Mouse (Mus musculus): ENCODE measurements around the gene Osbpl5. TPM values are rescaled to one million over a fixed set of nuclear protein-coding genes. Genes with fewer than 3 reads are reported as not detected.
A peak's percentile ranks its signal among the peaks of the same experiment; 100 is the strongest.

Gene Osbpl5
- 8.2 and 13.0 TPM in 2 replicates for polyA plus RNA-seq (2011; ENCODE audit: insufficient read depth, insufficient read length, low read depth, missing spikeins)

DNA sequence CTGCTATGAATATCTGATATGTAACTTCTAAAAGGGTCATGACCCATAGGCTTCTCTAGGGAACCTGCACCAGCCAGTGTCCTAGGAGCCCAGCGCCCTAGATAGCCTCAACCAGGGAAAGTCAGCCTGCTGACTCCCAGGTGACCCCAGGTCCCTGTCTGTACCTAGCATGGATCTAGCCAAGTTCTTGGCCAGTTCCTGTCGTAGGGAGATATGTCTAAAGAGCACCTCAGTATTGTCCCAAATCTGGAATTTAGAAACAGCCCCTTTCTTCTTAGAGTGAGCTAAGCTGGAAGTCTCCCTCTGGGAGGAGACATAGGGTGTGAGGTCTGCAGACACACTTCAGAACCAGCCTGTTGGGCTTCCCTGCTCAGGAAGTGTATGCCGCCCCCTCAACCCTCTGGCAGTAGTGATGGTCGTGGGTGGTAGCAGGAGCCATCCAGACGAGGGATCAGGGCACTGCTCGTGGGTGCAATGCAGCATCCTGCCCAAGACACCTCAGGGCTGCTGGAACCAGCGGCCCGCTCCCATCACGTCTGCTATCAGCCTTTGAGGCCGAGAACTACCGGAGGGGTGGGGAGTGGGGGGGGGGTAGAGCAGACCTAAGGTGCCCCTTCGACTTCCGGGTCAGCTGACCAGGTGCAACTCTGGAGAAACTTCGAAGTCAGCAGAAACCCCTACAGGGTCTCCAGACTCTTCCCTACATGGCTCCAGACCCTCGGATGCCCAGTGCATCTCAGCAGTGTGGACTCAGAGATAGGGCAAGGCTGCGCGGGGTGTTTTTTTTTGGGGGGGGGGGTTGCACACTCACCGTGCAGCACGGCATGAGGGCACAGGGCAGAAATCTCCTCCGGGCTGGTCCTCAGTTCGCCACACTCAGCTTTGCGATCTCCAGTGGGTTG, at the start of gene Osbpl5:
Osbpl5 (minus strand) TSS at position 861 of the 902 bp plus-strand sequence.
- TF ChIP-seq POLR2A (IDR thresholded peaks at IDR 0.05; ENCODE audit: insufficient read depth, low read length) (no peak), EP300 (IDR thresholded peaks at IDR 0.05; ENCODE audit: insufficient read depth, low read depth, low read length) (no peak)
- Histone ChIP-seq H3K9ac (ENCODE audit: low read depth, poor library complexity, severe bottlenecking) (no peak within 1 kb of the TSS), H3K4me3 (ENCODE audit: low read depth, low read length) (peak within 1 kb of the TSS; percentile 32), H3K27me3 (ENCODE audit: control insufficient read depth, insufficient read depth, low read length, poor library complexity, severe bottlenecking) (no peaks in the 10 kb centered on the region), H3K36me3 (ENCODE audit: control insufficient read depth, insufficient read depth, low read length, poor library complexity, severe bottlenecking) (no peaks in the 10 kb centered on the region), H3K9me3 (replicated peaks; ENCODE audit: control insufficient read depth, insufficient read depth, low read length, poor library complexity, severe bottlenecking) (no peaks in the 10 kb centered on the region), H3K4me1 (ENCODE audit: control insufficient read depth, insufficient read depth, low read length) (no peaks in the 10 kb centered on the region), H3K27ac (ENCODE audit: insufficient read depth, low read length) (no peak within 1 kb of the TSS)

DNA sequence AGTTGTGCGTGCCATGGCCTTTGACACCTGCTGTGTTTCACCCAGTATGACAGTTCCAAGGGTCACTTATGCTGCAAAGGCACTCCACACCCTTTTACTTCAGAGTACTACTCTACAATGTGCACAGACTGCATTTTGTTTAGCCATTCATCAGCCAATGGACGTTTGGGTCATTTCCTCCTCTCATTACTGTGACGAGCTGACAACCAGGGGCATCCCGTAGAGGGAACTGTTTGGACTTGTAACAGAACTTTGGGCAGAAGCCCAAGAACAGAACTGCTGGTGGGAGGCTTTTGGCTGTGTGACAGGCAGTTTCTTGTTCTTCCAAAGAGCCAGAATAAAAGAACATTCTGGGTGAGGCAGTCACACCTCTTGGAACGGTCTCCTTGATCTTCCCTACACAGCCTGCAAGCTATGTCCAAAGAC, 48.4 kb upstream of the Osbpl5 start:
- no peak overlapping the region for H3K4me3 ChIP-seq (ENCODE audit: low read depth, low read length)
- 0 out of 2 replicates have a peak, but pooled peaks cover 2% of the 10 kb centered on the region for H3K36me3 ChIP-seq (ENCODE audit: control insufficient read depth, insufficient read depth, low read length, poor library complexity, severe bottlenecking)
- no peaks in the 10 kb centered on the region for H3K4me1 ChIP-seq (ENCODE audit: control insufficient read depth, insufficient read depth, low read length)
- TF ChIP-seq CTCF (IDR thresholded peaks at IDR 0.05; ENCODE audit: low read depth, low read length) (no peak), EP300 (IDR thresholded peaks at IDR 0.05; ENCODE audit: insufficient read depth, low read depth, low read length) (no peak), POLR2A (IDR thresholded peaks at IDR 0.05; ENCODE audit: insufficient read depth, low read length) (no peak)
- no peak overlapping the region for H3K9ac ChIP-seq (ENCODE audit: low read depth, poor library complexity, severe bottlenecking)
- H3K27ac ChIP-seq (ENCODE audit: insufficient read depth, low read length): no peak overlapping the region
- H3K9me3 ChIP-seq (replicated peaks; ENCODE audit: control insufficient read depth, insufficient read depth, low read length, poor library complexity, severe bottlenecking): no peaks in the 10 kb centered on the region
- no peaks in the 10 kb centered on the region for H3K27me3 ChIP-seq (ENCODE audit: control insufficient read depth, insufficient read depth, low read length, poor library complexity, severe bottlenecking)

DNA sequence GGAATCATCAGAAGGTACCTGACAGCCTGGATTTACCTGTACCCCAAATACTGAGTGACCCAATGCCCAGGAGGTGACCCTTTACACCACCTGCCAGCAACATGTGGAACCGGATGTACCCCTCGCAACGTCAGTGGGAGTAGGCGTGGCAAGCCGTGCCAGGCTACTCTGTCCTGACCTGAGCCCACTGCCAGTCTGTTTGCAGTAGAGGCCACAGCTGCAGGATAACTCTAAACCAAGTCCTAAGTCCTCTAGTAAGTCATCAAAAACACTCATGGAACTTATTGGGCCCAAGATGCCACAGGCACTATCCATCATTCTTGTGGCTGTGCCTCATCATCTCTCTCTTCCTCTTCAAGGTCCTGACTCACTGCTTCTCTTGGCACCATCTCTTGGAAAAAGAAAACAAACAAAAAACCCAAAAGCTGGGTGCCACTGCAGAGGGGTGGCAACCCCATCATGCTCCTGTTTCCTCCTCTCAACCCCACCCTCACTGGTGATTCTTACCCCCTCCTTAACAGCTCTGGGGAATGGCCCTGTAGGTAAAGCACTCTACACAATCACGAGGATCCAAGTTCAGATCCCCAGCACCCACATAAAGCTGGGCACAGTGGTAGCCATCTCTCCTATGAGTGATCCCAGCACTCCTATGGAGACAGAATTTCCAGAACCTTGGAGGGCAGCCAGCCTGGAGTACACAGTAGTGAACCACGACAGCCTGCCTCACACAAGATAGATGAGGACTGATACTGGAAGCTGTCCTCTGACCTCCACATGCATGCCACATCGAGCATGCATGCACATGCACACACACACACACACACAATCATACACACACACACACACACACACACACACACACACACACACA, 44.6 kb upstream of the Osbpl5 start:
- Histone ChIP-seq H3K27me3 (ENCODE audit: control insufficient read depth, insufficient read depth, low read length, poor library complexity, severe bottlenecking) (no peaks in the 10 kb centered on the region), H3K9me3 (replicated peaks; ENCODE audit: control insufficient read depth, insufficient read depth, low read length, poor library complexity, severe bottlenecking) (no peaks in the 10 kb centered on the region), H3K36me3 (ENCODE audit: control insufficient read depth, insufficient read depth, low read length, poor library complexity, severe bottlenecking) (peaks cover 8% of the 10 kb centered on the region; the same call in 1 of the 2 replicates), H3K4me3 (ENCODE audit: low read depth, low read length) (no peak overlapping the region), H3K4me1 (ENCODE audit: control insufficient read depth, insufficient read depth, low read length) (no peaks in the 10 kb centered on the region), H3K9ac (ENCODE audit: low read depth, poor library complexity, severe bottlenecking) (no peak overlapping the region), H3K27ac (ENCODE audit: insufficient read depth, low read length) (no peak overlapping the region)
- TF ChIP-seq POLR2A (IDR thresholded peaks at IDR 0.05; ENCODE audit: insufficient read depth, low read length): no peak

DNA sequence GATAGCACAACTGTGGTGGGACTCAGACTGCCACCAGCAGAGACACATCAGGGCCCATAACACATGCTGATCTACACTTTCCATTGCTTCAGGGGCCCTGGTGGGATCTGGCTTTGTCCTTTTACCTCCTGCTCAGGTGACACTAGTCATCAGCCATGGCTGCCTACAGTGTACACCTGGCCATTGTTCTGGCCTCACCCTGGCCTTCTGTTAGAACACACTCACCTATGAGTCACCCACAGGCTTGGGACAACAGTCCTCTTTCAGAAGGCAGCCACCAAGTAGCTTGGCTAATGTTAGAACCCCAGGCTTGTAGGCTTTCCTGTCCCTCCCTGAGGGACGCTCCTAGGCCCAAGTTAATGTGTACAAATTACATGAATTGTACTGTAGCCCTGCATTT, 44.0 kb upstream of the Osbpl5 start:
- H3K4me3 ChIP-seq (ENCODE audit: low read depth, low read length): no peak overlapping the region
- no peaks in the 10 kb centered on the region for H3K27me3 ChIP-seq (ENCODE audit: control insufficient read depth, insufficient read depth, low read length, poor library complexity, severe bottlenecking)
- no peaks in the 10 kb centered on the region for H3K4me1 ChIP-seq (ENCODE audit: control insufficient read depth, insufficient read depth, low read length)
- H3K36me3 ChIP-seq (ENCODE audit: control insufficient read depth, insufficient read depth, low read length, poor library complexity, severe bottlenecking): peaks cover 8% of the 10 kb centered on the region; the same call in 1 of the 2 replicates
- TF ChIP-seq CTCF (IDR thresholded peaks at IDR 0.05; ENCODE audit: low read depth, low read length) (no peak), POLR2A (IDR thresholded peaks at IDR 0.05; ENCODE audit: insufficient read depth, low read length) (no peak), EP300 (IDR thresholded peaks at IDR 0.05; ENCODE audit: insufficient read depth, low read depth, low read length) (no peak)
- H3K27ac ChIP-seq (ENCODE audit: insufficient read depth, low read length): no peak overlapping the region
- no peak overlapping the region for H3K9ac ChIP-seq (ENCODE audit: low read depth, poor library complexity, severe bottlenecking)
- no peaks in the 10 kb centered on the region for H3K9me3 ChIP-seq (replicated peaks; ENCODE audit: control insufficient read depth, insufficient read depth, low read length, poor library complexity, severe bottlenecking)

DNA sequence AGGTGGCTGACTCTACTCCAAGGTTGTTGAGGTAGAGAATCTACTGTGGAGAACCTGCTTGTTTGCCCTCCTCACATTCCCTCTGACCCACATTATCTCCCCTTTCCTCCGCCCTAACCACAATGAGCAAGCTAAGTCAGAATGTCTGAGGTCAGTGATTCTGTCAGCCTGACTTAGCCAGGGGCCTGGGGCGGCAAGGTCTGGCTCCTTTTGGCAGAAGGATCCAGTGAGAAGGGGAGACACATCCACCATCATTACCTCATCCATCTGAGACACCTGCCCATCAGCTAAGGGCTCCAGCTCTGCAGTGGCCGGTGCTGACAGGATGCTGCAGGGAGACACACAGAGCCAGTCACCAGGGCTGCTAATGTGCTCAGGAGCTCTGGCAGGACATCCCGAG, 42.0 kb upstream of the Osbpl5 start:
- Histone ChIP-seq H3K4me3 (ENCODE audit: low read depth, low read length) (no peak overlapping the region), H3K27ac (ENCODE audit: insufficient read depth, low read length) (no peak overlapping the region), H3K9ac (ENCODE audit: low read depth, poor library complexity, severe bottlenecking) (no peak overlapping the region), H3K4me1 (ENCODE audit: control insufficient read depth, insufficient read depth, low read length) (no peaks in the 10 kb centered on the region), H3K9me3 (replicated peaks; ENCODE audit: control insufficient read depth, insufficient read depth, low read length, poor library complexity, severe bottlenecking) (no peaks in the 10 kb centered on the region), H3K36me3 (ENCODE audit: control insufficient read depth, insufficient read depth, low read length, poor library complexity, severe bottlenecking) (peaks cover 8% of the 10 kb centered on the region; the same call in 1 of the 2 replicates), H3K27me3 (ENCODE audit: control insufficient read depth, insufficient read depth, low read length, poor library complexity, severe bottlenecking) (no peaks in the 10 kb centered on the region)
- TF ChIP-seq CTCF (IDR thresholded peaks at IDR 0.05; ENCODE audit: low read depth, low read length): no peak
- TF ChIP-seq EP300 (IDR thresholded peaks at IDR 0.05; ENCODE audit: insufficient read depth, low read depth, low read length): no peak
- no peak for TF ChIP-seq POLR2A (IDR thresholded peaks at IDR 0.05; ENCODE audit: insufficient read depth, low read length)
